Mouse (Mus musculus) activated CD4-positive, CD25-positive, alpha-beta regulatory T cell, adult 4 months (primary cell): Measurements from ENCODE around the gene Pard3b. TPM values are rescaled to one million over a fixed set of nuclear protein-coding genes. Genes with fewer than 3 reads are reported as not detected.

Experiments used
- ATAC-seq: one replicate; pipeline ENCODE4 v1.8.0; 2017
- polyA plus RNA-seq, 2 experiments: library from polyadenylated mRNA; unstranded; fragments of 100-300 nt; shearing (Covaris generic); gene quantifications; one replicate each; pipeline ENCODE4 v1.2.1; 2017

The Pard3b gene
- polyA plus RNA-seq, 2 experiments from 2014 or later = not detected

DNA sequence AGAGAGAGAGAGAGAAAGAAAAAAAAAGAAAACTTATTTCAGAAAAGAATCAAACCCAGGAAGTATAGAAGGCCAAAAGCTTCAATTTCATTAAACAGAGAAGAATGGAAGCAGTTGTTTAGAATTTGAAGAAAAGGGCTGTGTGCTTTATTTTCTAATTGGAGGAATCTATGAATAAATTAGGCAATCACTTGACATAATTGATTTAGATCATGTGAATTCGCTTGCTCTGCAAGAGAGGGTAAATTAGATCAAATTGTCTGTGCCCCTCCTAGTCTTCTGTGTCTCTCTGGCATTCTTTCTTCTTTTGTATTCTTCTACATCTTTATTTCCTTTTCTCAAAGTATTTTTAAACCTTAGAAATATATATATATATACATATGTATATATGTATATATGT lies 616.3 kb downstream of the Pard3b start:
- ATAC-seq = no peak

DNA sequence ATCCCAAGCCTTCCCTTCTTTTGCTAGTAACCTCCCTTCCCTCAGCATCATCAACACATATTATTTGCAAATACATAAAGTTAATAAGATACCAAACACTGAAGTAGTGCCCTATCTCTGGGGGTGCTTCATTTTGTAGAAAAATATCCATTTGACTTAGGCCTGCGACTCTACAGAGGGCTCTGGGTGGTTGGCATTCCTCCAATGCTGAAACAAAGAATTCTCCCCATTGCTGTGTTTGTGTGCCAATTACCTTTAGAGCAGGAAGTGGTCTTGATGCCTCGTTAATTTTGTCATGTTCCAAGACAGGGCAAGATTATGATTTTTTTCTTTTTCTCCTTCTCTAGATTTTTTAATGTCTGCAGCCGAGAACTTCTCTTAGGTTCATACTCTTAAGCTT lies 637.8 kb downstream of the Pard3b start:
- no peak for ATAC-seq

DNA sequence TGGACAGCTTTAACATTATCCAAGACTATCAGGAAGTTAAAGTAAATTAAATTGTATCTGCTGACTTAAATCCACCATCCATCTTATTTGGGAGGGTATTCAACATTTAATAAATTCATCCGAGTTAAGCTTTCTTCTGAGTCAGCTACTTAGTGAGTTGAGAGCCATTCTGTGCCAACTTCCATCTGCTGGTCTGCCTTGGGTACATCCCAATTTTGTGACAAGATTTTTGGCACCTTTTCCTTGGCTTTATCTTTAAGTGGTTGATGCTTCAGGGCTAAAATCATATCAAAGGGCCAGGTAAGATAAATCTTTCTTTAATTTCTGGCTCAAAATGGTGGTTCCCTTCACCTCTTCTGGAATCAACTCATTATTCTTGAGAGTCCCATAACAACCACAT lies 640.0 kb downstream of the Pard3b start:
- no peak for ATAC-seq

DNA sequence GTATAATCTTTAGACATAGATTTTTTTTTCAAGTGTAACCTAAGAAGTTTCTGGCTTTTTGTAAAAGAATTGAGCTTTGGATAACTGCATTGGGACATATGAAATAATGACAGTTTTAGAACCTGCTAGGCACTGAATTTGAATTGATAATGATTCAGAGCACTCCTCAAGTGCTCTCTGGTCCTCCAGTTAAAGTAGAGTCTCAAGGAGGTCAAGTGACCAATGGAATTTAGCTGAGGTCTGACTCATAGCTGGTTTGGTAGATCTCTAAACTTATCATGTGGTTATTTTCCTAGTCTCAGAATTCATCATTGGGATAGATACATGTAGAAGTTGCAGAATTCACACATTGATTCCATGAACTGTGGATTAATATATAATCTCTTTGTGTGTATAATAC lies 642.0 kb downstream of the Pard3b start:
- ATAC-seq = no peak

DNA sequence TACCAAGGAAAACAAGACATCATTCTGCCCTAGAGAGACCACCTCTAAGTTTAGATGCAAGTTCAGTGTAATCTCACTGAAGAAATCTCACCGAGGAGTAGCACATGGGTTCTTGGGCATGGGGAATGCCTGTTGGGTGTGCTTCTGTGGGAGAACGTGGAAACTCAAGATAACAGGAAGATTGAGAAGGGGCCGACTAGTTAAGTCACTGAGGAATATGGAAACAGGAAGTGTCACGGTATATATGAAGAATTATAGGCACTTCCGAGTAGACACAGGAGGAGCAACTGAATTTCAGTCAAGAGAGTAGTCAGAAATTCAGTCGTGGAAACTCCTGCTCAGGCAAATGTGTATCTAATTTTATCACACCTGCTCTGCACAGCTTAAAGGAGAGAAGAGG lies 644.2 kb downstream of the Pard3b start:
- ATAC-seq = no peak

DNA sequence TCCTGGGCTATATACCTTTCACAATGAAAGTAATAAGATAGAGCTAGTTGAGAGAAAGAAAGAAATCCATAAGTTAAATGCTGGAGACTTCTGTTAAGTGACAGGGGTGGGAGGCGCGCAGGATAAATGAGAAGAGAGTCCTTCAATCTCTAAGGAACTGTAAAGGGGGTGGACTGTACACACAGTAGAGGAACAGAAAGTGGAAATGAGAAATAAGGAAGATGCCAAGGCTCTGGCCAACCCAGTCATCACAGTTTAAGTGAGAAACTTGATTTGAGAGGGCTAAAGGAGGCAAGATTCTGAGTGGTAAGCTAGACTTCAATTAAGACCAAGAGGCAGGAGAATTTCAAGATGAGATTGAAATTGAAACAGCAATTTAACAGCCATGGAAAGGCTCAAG lies 645.0 kb downstream of the Pard3b start:
- ATAC-seq = no peak

DNA sequence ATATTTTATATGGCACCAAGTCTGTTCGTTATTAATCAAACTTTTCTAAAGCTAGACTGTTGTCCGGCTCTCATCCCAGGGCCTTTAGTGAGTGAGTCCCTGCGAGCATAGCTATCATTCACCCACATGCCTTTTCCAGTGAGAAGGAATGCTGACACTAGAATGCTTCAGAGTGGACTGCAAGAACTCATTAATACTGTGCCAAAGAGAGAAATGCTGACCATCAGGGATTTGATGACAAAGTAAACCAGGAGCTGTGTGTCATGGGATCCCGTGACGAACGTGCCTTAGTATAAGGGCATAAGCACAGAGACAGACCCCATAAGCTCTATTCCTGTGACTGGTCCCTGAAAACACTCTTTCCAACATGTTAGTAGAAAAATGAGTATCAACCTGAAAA lies 670.8 kb downstream of the Pard3b start:
- no peak for ATAC-seq

DNA sequence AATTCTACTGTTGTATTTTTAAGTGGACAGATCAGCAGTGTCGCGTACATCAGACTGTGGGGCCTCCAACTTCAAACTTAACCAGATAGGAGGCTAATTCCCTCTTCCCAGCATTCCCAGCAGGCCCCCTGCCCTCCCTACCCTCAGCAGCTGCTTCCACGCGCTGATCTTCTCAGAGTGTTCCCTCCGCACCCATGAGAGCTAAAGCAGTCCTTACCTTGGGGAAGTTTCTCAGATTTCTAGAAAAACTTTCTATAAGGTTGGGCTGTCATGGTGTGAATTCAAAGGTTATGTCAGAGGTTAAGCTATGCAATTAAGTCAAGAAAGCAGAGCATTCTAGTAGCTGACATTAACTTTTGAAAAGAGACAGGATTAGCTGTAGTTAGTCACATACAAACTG lies 686.6 kb downstream of the Pard3b start:
- no peak for ATAC-seq

DNA sequence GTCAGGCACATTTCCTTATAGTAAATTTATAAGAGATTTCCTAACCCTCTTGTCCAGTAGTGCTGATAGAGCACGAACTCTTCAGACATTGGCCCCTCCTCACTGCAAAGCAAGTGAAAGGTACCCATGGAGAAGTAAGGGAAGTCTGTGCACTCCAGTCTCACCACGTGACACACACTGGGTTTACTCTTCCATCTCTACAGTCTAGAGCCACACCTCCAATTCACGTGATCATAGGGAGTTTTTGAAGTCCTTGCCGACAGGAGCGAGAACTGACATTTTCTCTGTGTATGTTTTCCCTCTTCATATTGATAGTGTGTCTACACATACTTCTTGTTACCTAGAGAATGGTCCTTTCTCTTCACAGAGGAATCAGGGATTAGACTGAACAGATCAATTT lies 689.1 kb downstream of the Pard3b start:
- ATAC-seq = no peak

DNA sequence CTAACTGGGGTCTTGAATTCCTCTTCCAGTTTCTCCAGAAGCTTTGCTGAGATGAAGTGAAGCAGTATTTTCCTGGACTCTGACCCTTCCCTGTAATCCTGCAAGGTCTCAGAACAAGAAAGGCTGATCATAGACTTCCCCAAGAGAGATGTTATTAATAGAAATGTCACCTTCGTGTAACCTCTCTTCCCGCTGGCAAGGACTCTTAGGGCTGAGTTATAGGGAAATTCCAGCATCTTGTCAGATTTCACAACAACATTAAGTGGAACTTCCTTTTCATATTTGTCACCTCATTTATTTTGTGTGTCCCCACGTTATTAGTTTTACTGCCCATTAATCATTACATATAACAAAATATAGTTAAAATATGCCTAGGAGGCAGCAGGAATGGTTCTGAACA lies 690.2 kb downstream of the Pard3b start:
- no peak for ATAC-seq

DNA sequence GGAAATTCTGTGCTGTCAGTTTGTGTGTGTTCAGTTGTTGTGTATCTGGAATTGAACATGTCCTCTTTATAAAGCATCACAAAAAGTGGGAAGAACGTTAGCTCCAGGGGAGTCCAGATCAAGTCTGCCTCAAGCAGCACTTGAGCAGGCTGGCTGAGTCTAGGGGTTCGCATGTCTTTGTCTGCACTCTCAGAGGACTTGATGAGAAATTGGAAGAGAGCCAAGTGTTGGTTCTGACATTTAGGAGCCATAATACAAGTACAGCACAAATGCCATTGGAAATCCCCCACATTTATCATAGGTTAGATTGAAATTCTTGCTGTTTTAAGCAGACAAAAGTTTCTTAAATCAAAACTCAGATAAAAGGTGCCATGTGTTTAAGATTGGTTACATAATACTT lies 694.4 kb downstream of the Pard3b start:
- no peak for ATAC-seq

DNA sequence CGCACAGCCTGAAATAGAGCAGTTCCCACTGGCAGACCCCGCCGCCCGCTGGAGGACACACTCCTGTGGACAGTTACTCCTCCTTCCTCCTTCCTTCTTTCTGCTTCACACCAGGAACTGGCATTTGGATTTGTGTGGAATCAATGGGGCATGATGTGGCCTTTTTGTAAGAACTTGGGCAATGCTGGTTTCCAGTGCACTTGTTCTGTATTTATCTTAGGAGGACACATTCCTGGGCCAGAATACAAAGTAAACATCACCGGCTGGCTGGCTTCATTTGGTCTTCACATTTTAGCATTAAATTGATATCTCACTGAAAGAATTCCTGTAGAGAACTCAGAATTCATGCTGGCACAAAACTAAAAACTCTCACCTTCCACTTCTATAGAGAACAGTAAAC lies 695.6 kb downstream of the Pard3b start:
- ATAC-seq = no peak

DNA sequence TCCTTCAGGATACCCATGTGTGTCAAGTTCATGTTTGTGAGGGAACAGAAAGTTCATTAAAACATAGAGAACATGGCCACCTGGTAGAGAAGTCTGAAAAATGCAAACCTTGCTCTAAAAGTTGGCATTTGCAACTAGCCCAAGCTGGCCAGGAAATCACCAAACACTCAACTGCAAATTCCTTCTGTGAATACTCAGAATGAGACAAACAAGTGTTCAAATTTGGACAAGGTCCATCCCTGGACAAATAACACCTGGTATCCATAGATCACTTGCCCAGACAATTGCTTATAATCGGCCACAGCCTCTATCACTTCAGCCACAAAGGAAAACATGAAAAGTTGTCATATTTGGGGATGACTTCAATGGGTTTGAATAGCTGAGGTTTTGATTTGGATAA lies 701.6 kb downstream of the Pard3b start:
- ATAC-seq = no peak

DNA sequence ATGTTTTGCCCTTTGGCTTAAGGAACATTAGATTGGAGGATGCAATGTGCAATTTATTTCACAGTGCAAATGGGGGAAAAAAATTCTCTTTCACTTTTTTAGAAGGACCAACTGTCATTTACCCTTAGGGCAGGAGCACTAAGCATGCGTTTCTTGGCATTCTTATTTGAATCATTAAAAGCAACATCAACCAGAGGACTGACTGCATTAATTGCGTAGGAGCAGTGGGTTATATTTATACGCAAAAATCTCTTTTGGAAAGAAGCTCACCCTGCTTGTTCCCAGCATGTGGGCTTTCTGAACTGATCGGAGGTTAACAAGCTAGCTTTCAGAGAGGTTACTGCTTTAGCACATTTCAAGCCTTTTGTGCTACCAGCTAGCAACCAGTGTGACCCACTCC lies 705.7 kb downstream of the Pard3b start:
- no peak for ATAC-seq

DNA sequence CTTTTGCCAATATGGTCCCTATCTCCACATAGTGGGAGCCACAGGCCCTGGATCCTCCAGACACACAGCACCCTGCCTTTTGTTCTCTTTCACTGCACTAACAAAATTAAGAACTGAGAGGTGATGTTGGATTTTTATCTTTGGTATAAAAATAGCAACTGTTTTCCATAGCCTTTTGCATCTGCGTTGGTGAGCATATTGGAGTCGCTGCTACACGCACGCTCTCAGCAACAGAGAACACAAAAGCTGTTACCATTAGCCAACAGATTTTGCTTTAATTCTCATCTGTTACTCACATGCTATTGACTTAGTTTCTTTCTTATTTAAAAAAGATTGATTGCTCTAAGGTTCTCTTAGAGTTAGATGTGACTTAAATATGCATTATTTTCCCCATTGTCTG lies 709.7 kb downstream of the Pard3b start:
- no peak for ATAC-seq

DNA sequence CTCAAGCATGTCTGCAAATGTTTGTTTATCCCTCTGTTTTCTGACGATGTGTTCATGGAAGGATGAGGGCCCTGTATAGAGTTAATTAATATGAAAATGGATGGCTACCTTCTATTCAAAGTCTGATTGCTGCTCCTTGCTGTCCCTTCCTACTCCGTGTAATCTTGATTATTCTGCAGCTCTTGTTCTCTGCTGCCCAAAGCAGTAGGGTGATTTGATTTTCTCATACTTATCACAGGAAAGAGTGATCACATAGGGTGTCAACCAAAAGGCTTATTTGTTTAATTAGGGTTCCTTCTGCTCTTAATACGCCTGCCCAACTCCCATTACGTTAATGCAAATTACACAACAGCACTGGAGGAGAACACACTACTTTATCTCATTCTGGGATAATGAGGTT lies 716.9 kb downstream of the Pard3b start:
- ATAC-seq = no peak

DNA sequence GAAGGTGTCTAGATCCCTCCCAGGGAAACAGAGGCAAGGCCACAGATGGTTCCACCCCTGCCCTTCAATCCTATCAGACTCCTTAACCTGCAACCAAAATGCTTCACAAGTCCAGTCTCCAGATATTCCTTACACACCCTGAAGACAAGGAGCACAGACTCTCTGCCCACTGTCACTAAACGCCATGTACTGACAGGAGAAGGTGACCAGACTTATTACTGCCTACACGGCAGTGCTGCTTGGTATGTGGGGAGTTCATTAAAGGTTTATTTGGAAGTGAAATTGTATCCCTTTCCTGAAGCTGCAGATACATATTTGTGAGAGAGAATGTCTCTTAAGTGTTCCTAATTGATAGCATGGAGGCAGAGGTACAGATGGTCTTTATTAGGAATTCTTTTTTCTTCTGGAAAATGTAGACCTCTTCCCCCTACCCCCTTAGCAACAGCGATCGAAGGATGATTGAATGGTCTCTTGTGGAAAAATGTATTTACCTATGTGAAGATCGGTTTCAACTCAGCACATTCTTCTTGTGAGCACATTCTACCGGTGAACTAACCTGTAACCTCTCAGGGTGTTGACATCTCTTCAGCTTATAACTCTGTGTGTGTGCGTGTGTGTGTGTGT lies 735.9 kb downstream of the Pard3b start:
- no peak for ATAC-seq

DNA sequence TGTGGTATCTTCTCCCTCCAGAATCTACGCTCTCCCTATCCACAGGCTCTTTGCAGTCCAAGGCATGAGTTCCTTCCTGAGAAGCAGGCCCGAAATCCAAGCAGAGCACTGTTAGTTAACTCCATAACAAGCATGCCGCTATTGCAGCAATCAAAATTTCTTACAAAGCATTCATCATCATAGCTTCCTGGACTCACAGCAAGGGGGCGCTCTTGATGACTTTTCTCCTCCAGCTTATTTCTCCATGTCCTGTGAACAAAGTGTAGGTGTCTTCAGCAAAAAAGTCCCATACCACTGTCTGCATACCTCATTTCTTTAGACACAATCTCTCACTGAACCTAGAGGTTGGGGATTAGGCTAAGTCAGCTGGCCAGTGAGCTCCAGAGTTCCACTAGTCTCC lies 739.7 kb downstream of the Pard3b start:
- ATAC-seq = no peak

DNA sequence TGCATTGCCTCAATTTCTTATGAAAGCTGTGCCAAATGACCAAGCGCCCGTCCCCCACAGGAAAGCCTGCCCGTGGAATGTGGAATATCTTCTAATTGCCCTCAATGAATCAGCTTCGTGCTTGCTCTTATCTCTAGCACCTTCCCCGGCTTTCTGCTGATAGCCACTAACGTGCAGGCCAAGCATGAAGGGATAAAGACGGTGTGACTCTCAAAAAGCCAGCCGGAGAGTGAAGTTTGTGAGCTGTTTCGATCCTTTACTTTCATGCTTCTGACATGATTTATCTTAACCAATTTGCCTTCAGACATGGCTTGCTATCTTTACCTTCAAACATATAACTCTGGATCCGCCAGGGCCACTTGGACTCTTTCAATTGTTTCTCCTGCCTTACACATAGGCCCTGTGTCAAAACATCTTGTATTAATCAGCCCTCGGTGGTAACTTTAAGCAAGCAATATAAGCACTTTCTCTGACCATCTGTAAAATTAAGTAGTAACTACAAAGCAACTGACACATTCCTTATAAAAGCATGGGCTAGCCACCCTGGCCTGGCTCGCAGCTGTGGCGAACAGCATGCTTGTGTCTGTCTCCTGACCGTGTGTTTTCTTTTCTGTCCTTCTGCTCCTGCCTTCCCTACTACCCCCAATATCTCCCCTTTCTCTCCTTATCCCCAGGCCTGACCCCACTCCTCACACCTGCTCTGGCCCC lies 744.3 kb downstream of the Pard3b start:
- no peak for ATAC-seq

DNA sequence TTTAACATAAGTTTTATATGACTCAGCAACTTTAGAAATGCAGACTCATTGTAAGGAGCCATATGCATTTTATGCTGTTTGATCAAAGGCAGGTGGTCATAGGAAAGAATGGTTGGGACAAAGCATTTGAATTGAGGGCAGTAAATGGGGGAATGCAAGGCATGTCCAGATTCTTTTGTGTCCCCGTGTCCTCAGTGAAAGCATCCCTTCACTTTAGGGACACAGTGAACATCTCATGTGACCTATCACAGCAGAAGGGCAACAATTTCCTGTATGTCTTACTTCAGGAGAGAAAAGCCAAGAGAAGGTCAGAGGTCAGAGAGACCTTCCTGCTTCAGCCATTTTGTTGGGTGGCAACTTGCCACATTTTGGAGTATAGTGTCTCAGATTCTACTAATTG lies 745.6 kb downstream of the Pard3b start:
- ATAC-seq = no peak

DNA sequence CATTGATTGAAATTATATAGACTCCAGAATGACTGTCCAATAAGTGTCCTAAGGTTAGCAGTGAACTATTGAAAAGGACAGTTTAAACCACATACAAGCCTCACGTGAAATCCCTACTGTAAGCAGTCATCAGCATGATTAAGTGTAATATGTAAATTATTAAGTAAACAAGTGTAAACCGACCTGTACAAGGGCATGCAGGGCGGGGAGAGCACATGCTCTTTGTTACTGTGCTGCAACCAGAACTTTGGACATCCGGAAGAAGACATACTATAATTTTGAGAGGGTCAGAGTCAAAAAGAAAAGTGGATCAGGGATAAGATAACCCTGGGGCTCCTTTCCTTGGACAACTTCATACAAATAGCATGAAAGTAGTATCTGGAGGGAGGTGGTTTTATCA lies 749.4 kb downstream of the Pard3b start:
- no peak for ATAC-seq

DNA sequence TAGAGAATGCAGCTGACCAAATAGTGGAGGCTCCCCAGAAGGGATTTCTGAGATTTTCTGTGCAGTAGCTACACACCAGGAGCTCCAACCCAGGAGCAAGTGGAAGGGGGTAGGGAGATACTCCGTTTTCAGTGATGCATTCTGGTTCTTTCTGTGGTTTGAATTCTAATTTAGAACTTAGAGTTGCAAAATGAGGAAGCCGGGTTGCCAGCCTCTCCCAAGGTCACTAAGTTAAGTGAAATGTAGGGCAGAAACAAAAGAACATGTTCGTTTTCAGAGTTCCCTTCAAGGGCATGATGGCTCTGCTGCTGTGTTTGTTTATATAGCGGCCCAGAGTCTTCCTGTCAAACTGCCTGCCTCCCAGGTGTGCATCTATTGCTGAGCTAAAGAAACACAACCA lies 754.2 kb downstream of the Pard3b start:
- ATAC-seq = no peak

DNA sequence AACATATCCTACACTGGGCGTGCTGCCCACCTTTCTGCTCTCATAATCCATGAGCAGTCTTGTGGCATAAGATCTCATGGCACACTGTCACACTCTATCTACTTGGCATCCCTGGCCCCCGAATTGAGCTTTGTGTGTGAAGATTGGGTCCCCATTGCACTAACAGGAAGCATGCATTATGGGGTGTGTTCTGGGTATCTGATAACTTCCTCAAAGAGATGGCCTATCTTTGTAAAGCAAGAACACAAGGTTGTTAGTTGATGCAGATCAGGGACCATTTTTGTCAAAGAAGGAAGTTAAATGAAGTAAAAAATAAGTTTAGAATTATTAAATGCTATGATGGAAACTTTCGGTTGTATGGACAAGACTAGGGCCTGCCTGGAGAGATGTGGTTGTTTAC lies 755.9 kb downstream of the Pard3b start:
- no peak for ATAC-seq

DNA sequence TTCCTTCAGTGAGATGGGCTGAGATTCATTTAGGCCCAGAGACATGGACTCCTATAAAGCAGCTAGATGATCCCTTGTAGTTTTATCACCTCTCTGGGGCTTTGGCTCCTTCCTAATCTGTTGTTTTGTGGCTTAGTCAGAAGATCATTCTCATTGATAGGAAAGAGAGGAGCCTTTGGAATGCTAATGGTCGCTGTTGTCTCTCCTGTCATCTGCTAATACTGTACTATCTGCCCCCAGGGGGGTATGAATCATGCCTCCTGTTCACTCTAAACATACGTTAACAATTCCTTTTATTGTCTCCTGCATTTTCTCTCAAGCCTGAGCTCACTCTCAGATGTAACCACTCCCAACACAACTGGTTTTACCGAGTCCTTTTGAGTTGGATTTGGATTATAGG lies 759.6 kb downstream of the Pard3b start:
- ATAC-seq = no peak

DNA sequence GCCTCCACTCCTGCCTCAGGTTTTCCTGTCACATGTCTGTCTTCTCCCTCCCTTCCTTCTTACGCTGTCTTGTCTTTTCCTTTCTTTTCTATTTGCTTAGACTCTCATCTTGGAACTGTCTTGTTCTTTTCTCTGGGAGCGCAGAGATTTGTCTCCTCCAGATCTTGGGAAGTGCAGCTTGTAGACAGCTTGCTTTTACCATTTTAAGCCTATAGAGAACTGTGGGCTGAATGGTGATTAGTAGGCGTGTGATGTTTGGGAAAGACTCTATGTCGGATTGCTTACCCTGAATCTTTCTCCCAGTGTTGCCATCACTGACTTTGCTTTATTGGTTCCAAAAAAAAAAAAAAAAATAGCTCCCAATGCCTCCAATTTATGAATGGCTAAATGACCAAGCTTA lies 760.1 kb downstream of the Pard3b start:
- ATAC-seq = no peak
